Mouse (Mus musculus) neural tube, embryonic 15.5 days (tissue): ENCODE data around the gene L3mbtl3. TPM values are rescaled to one million over a fixed set of nuclear protein-coding genes. Genes with fewer than 3 reads are reported as not detected.

Experiments used
- ATAC-seq: fragments of 200-750 bp; cut with Nextera tagmentation; 2 replicates; pipeline ENCODE4 v1.8.0; 2017; ENCODE audit warnings: mild to moderate bottlenecking, moderate TSS enrichment, moderate library complexity; ENCODE audit not compliant: low FRiP score
- H3K27ac ChIP-seq: fragments of 300-500 bp; sonication (generic); replicated peaks from 2 replicates; pipeline ENCODE4 v1.5.1; 2015; ENCODE audit warnings: mild to moderate bottlenecking, inconsistent platforms
- H3K27me3 ChIP-seq: fragments of 300-500 bp; sonication (generic); replicated peaks from 2 replicates; pipeline ENCODE4 v1.6.1; 2015; ENCODE audit warnings: inconsistent platforms
- H3K36me3 ChIP-seq: fragments of 300-500 bp; sonication (generic); 2 replicates; pipeline ENCODE4 v1.6.1; 2015; ENCODE audit warnings: inconsistent platforms
- H3K4me1 ChIP-seq: fragments of 300-500 bp; sonication (generic); 2 replicates; pipeline ENCODE4 v1.6.1; 2015; ENCODE audit warnings: inconsistent platforms
- H3K4me2 ChIP-seq: fragments of 300-500 bp; sonication (generic); 2 replicates; pipeline ENCODE4 v1.6.1; 2015; ENCODE audit warnings: inconsistent platforms, mild to moderate bottlenecking, moderate library complexity
- H3K4me3 ChIP-seq: fragments of 300-500 bp; sonication (generic); replicated peaks from 2 replicates; pipeline ENCODE4 v1.5.1; 2015; ENCODE audit warnings: mild to moderate bottlenecking, inconsistent platforms
- H3K9ac ChIP-seq: fragments of 300-500 bp; sonication (generic); replicated peaks from 2 replicates; pipeline ENCODE4 v1.6.1; 2015; ENCODE audit warnings: mild to moderate bottlenecking, inconsistent platforms
- H3K9me3 ChIP-seq: fragments of 300-500 bp; sonication (generic); replicated peaks from 2 replicates; pipeline ENCODE4 v1.6.1; 2016; ENCODE audit warnings: inconsistent platforms
- WGBS: fragments of 180-500 bp; shearing (Covaris S2); methylation state at CpG from one replicate; pipeline ENCODE4 v1.1.7; 2015; ENCODE audit warnings: mixed read lengths; 5-methylcytosine and 5-hydroxymethylcytosine counted together
- polyA plus RNA-seq: library from polyadenylated mRNA; unstranded; fragments of >200 nt; fragmentation: Nextera tagmentation; extraction: Ambion mirVana; gene quantifications from 2 replicates; pipeline ENCODE4 v1.2.1, GENCODE M21; 2015

Gene L3mbtl3
- polyA plus RNA-seq, 1 experiment from 2014 or later = 21.1 TPM

DNA sequence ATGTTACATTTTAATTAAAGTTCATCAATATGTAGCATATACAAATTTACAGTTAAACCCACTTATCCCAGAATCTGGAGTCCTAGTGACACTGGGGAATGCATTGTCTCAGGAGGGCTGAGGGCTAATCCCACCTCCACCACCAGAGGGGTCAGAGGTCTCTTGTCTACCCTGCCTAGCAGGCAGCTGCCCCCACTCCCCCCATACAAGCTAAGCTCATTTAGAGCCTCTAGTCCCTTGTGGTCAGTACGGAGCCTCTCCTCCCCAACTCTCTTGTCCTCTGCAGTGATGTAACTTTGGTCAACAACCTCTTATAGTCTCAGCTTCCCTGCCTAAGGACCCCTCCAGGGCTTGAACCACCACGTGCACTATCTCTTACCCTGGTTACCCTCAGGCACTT lies 43.0 kb downstream of the L3mbtl3 start:
- ATAC-seq = no peak
- H3K4me1 ChIP-seq = peaks cover 9% of the 10 kb centered on the region
- H3K4me3 ChIP-seq = no peak overlapping the region
- H3K9me3 ChIP-seq = no peaks in the 10 kb centered on the region
- H3K36me3 ChIP-seq = peaks cover 20% of the 10 kb centered on the region
- no peak overlapping the region for H3K9ac ChIP-seq
- H3K4me2 ChIP-seq = no peak overlapping the region
- 37% methylated on average over 2 of the region's 2 CpGs for WGBS
- H3K27ac ChIP-seq = no peak overlapping the region
- H3K27me3 ChIP-seq = no peaks in the 10 kb centered on the region

DNA sequence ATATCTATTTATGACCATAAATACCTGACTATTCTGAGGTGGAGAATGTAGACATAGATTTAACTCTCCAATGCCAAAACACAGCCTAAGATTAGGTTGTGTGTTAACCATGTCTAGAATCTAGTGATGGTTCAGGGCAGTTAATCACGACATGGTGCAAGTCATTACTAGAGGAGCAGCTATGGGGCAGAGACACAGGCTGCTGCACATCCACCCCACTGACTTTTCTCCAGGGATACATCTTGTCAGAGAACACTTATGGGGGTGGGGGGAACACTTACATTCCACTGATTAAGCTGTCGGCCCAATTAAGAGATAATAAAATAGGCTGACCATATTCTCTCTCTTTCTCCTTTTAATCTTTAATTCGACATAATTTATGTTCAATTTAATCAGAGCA lies 46.9 kb downstream of the L3mbtl3 start:
- Histone ChIP-seq H3K4me3 (no peak overlapping the region), H3K27ac (no peak overlapping the region), H3K4me1 (peaks cover 12% of the 10 kb centered on the region), H3K9me3 (no peaks in the 10 kb centered on the region), H3K4me2 (no peak overlapping the region), H3K27me3 (no peaks in the 10 kb centered on the region), H3K36me3 (peaks cover 12% of the 10 kb centered on the region; the same call in 1 of the 2 replicates), H3K9ac (no peak overlapping the region)
- 42% methylated on average over 3 of the region's 3 CpGs for WGBS
- ATAC-seq = 0 out of 2 replicates have a peak, but pooled peaks have one; percentile 38

DNA sequence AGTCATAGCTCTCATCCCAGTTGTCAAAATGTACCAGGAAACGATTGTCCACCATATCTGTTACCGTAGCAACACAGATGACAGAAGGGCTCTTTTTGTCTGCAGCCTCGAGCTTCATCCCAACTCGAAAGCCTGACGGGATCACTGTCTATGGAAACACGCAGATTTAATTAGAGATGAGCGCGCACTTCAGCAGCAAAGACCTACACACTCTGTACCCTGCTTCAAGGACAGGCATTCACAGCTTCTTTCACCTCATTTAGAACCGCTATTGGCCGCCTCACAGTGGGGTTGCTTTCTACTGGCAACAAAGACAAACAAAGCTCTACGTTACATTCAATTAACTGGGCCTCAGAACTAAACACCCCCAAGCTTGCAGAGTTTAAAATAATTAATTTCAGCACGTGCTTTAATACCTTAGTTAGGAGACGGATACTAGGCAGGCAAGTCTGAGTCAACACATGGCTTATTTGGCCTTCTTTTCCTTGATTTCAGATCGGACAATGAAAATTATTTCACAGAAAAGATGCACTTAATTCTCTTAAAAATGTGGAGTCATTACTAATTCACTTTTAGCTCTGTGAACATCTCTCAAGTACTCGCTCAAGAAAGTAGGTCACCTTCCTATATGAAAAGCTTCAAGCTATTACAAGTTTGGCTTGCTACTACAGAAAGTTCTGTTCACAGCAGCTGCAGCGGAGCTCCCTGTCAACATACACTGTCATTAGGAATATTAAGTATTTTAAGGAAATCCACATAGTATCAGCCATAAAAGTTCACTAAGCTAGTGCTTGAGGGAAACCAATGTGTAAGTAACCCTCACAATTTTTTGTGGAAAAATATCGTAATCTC lies 47.9 kb downstream of the L3mbtl3 start:
- ATAC-seq = peak; percentile 67; the same call in 1 of the 2 replicates
- peaks cover 12% of the 10 kb centered on the region for H3K4me1 ChIP-seq
- peaks cover 12% of the 10 kb centered on the region; the same call in 1 of the 2 replicates for H3K36me3 ChIP-seq
- no peaks in the 10 kb centered on the region for H3K27me3 ChIP-seq
- no peak overlapping the region for H3K4me3 ChIP-seq
- peak overlapping the region; percentile 15; the same call in 1 of the 2 replicates for H3K4me2 ChIP-seq
- no peak overlapping the region for H3K9ac ChIP-seq
- H3K9me3 ChIP-seq = no peaks in the 10 kb centered on the region
- 27% methylated on average over 17 of the region's 17 CpGs for WGBS
- no peak overlapping the region for H3K27ac ChIP-seq

- Histone ChIP-seq H3K9me3 (no peaks in the 10 kb centered on the region), H3K27me3 (no peaks in the 10 kb centered on the region), H3K4me1 (peaks cover 12% of the 10 kb centered on the region), H3K9ac (no peak overlapping the region), H3K4me3 (no peak overlapping the region), H3K4me2 (no peak overlapping the region), H3K27ac (no peak overlapping the region), H3K36me3 (peaks cover 12% of the 10 kb centered on the region; the same call in 1 of the 2 replicates)
- 61% methylated on average over 5 of the region's 5 CpGs for WGBS
- ATAC-seq = no peak
Observed at GRCm38 (mm10) chr10:26327291-26327690, 48.5 kb downstream of the L3mbtl3 start.

DNA sequence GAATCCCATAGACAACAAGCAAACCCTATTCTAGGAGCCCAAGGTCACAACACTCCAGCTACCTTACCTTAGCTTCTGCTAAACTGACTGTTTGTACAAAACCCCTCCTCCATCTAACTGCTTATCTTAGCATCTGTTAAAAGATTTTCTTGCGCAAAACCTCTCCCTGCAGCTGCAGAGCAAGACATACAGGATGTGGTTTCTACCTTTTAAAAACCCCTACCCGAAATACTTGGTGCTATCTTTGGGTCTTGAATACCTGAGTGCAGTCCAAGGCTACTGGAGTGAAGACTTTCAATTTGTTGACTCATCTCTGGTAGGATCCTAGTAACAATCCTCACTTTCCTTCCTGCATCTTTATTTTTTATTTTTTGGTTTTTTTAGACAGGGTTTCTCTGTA lies 50.5 kb downstream of the L3mbtl3 start:
- no peaks in the 10 kb centered on the region for H3K9me3 ChIP-seq
- H3K27me3 ChIP-seq = no peaks in the 10 kb centered on the region
- no peak for ATAC-seq
- no peak overlapping the region for H3K9ac ChIP-seq
- H3K4me2 ChIP-seq = no peak overlapping the region
- peaks cover 12% of the 10 kb centered on the region for H3K4me1 ChIP-seq
- no peak overlapping the region for H3K4me3 ChIP-seq
- H3K36me3 ChIP-seq = peaks cover 15% of the 10 kb centered on the region
- H3K27ac ChIP-seq = no peak overlapping the region
- 91% methylated on average over 2 of the region's 2 CpGs for WGBS

GRCm38 (mm10) chr10:26322344-26323051 lies 53.3 kb downstream of the L3mbtl3 start:
- Histone ChIP-seq H3K4me1 (peaks cover under 1% of the 10 kb centered on the region; the same call in 1 of the 2 replicates), H3K36me3 (peaks cover 18% of the 10 kb centered on the region), H3K4me2 (no peak overlapping the region), H3K27me3 (no peaks in the 10 kb centered on the region), H3K9ac (no peak overlapping the region), H3K4me3 (no peak overlapping the region), H3K9me3 (no peaks in the 10 kb centered on the region), H3K27ac (no peak overlapping the region)
- 82% methylated on average over 7 of the region's 7 CpGs for WGBS
- no peak for ATAC-seq

- H3K9ac ChIP-seq = no peak overlapping the region
- ATAC-seq = no peak
- WGBS = 93% methylated on average over 4 of the region's 4 CpGs
- H3K27ac ChIP-seq = no peak overlapping the region
- H3K4me1 ChIP-seq = no peaks in the 10 kb centered on the region
- H3K9me3 ChIP-seq = no peaks in the 10 kb centered on the region
- no peak overlapping the region for H3K4me3 ChIP-seq
- no peak overlapping the region for H3K4me2 ChIP-seq
- H3K27me3 ChIP-seq = no peaks in the 10 kb centered on the region
- H3K36me3 ChIP-seq = peaks cover 18% of the 10 kb centered on the region
Observed at GRCm38 (mm10) chr10:26320679-26321078, 55.1 kb downstream of the L3mbtl3 start.

GRCm38 (mm10) chr10:26314327-26314726 lies 61.4 kb downstream of the L3mbtl3 start:
- no peaks in the 10 kb centered on the region for H3K27me3 ChIP-seq
- H3K9ac ChIP-seq = no peak overlapping the region
- no peak overlapping the region for H3K4me3 ChIP-seq
- no peak overlapping the region for H3K4me2 ChIP-seq
- H3K36me3 ChIP-seq = peaks cover 28% of the 10 kb centered on the region
- 93% methylated on average over 15 of the region's 15 CpGs for WGBS
- H3K27ac ChIP-seq = no peak overlapping the region
- no peak for ATAC-seq
- no peaks in the 10 kb centered on the region for H3K4me1 ChIP-seq
- H3K9me3 ChIP-seq = no peaks in the 10 kb centered on the region

DNA sequence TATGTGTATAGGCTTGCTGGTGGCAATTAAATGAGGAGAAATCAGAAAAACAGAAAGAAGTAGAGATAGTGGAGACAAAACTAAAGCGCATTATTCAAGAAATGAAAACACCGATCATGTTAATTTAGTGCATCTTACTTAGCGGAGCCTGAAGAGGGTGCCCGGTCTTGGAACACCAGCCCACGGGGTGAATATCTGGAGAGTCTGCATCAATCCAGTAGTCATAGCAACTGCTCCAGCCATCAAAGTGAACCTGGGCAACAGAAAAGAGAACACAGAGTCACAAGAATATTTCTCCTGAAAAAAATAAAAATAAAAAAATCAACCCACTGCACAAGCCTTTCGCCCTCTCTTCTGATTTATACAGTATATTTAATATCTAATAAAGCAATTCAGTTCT lies 72.3 kb downstream of the L3mbtl3 start:
- Histone ChIP-seq H3K4me2 (no peak overlapping the region), H3K4me1 (no peaks in the 10 kb centered on the region), H3K9me3 (no peaks in the 10 kb centered on the region), H3K27me3 (no peaks in the 10 kb centered on the region), H3K27ac (no peak overlapping the region), H3K9ac (no peak overlapping the region), H3K4me3 (no peak overlapping the region), H3K36me3 (peaks cover 8% of the 10 kb centered on the region; the same call in 1 of the 2 replicates)
- WGBS = 90% methylated on average over 6 of the region's 6 CpGs
- ATAC-seq = no peak

GRCm38 (mm10) chr10:26302336-26302735 lies 73.4 kb downstream of the L3mbtl3 start:
- Histone ChIP-seq H3K27ac (no peak overlapping the region), H3K9ac (no peak overlapping the region), H3K4me2 (no peak overlapping the region), H3K9me3 (no peaks in the 10 kb centered on the region), H3K4me3 (no peak overlapping the region), H3K36me3 (peaks cover 2% of the 10 kb centered on the region; the same call in 1 of the 2 replicates), H3K4me1 (no peaks in the 10 kb centered on the region), H3K27me3 (no peaks in the 10 kb centered on the region)
- ATAC-seq = no peak
- WGBS = 98% methylated on average over 4 of the region's 4 CpGs

GRCm38 (mm10) chr10:26297626-26298025 lies 78.1 kb downstream of the L3mbtl3 start:
- Histone ChIP-seq H3K4me3 (no peak overlapping the region), H3K27me3 (no peaks in the 10 kb centered on the region), H3K4me2 (no peak overlapping the region), H3K36me3 (peaks cover 12% of the 10 kb centered on the region; the same call in 1 of the 2 replicates), H3K9me3 (no peaks in the 10 kb centered on the region), H3K4me1 (no peaks in the 10 kb centered on the region), H3K27ac (no peak overlapping the region), H3K9ac (no peak overlapping the region)
- WGBS = 87% methylated on average over 7 of the region's 7 CpGs
- ATAC-seq = no peak

DNA sequence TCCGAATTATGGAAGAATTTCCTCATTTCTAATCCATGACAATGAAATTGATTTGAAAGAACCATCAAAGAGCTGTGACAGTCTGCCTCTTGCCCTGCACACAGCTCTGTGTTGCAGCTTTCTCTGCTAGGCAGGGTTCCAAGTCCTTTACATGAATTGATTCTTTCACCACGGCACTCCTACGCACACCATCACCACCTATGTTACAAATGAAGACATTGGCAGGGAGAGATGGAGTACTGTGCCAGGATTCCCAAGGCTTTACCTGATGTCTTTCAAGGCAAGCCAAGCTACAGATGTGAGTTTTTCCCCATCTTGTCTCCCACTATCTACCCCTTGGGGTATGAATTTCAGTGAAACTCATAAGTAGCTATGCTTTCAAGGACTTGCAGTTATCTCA lies 78.6 kb downstream of the L3mbtl3 start:
- H3K4me1 ChIP-seq = no peaks in the 10 kb centered on the region
- no peak overlapping the region for H3K27ac ChIP-seq
- no peaks in the 10 kb centered on the region for H3K9me3 ChIP-seq
- no peak for ATAC-seq
- no peak overlapping the region for H3K4me3 ChIP-seq
- H3K27me3 ChIP-seq = no peaks in the 10 kb centered on the region
- 77% methylated on average over 3 of the region's 3 CpGs for WGBS
- peaks cover 14% of the 10 kb centered on the region; the same call in 1 of the 2 replicates for H3K36me3 ChIP-seq
- no peak overlapping the region for H3K4me2 ChIP-seq
- H3K9ac ChIP-seq = no peak overlapping the region
